8 mouse cellular contexts compared by ENCODE assay signal in genomic region chr11:83853221-83853792, GRCm38 (mm10). TPM values are rescaled to one million over a fixed set of nuclear protein-coding genes. Genes with fewer than 3 reads are reported as not detected.
A peak's percentile ranks its signal among the peaks of the same experiment; 100 is the strongest.
DNase-seq lines count a peak whose midpoint lies in the region; ATAC-seq lines count a peak whose summit lies in the region.

No protein-coding gene starts in this region.

- peaks cover 100% of the 10 kb centered on the region for H3K27me3 ChIP-seq in forebrain, embryonic 10.5 days (ENCODE audit: poor library complexity, severe bottlenecking)
- H3K27me3 ChIP-seq in forebrain, embryonic 14.5 days (replicated peaks; ENCODE audit: control insufficient read depth, insufficient read depth, low read length) = peaks cover 75% of the 10 kb centered on the region
- peaks cover 82% of the 10 kb centered on the region for H3K27me3 ChIP-seq in liver, embryonic 11.5 days (replicated peaks; ENCODE audit: control insufficient read depth, insufficient read depth, low read length)

- DNase-seq in forebrain, embryonic 10.5 days (ENCODE audit: extremely low spot score, low spot score) = peak; percentile 49
- no peak for DNase-seq in forebrain, embryonic 14.5 days (ENCODE audit: low spot score)
- peak; percentile 14 to 60 for DNase-seq in urinary bladder, adult 18-20 months (ENCODE audit: low spot score in 2 of 2)
- DNase-seq in urinary bladder, postnatal 10 days (ENCODE audit: low spot score) = no peak
- peak; percentile 55 for DNase-seq in liver, embryonic 11.5 days (ENCODE audit: low spot score)
- no peak for DNase-seq in frontal cortex, postnatal 10 days (ENCODE audit: low spot score in 2 of 2)
- DNase-seq in MN1 (ENCODE audit: low spot score) = no peak
- DNase-seq in layer of hippocampus, postnatal 10 days (ENCODE audit: low spot score in 2 of 2) = no peak

- H3K4me2 ChIP-seq in forebrain, embryonic 14.5 days (ENCODE audit: low read length) = no peak overlapping the region
- H3K4me2 ChIP-seq in liver, embryonic 11.5 days = peak overlapping the region; percentile 56

- H3K4me1 ChIP-seq in forebrain, embryonic 10.5 days = peaks cover 42% of the 10 kb centered on the region
- no peaks in the 10 kb centered on the region for H3K4me1 ChIP-seq in forebrain, embryonic 14.5 days (ENCODE audit: control insufficient read depth, insufficient read depth, low read length)
- H3K4me1 ChIP-seq in liver, embryonic 11.5 days (replicated peaks; ENCODE audit: control insufficient read depth, insufficient read depth, low read length) = no peaks in the 10 kb centered on the region

- H3K4me3 ChIP-seq in forebrain, embryonic 10.5 days = peak overlapping the region; percentile 33
- H3K4me3 ChIP-seq in forebrain, embryonic 14.5 days (ENCODE audit: low read depth, low read length) = no peak overlapping the region
- H3K4me3 ChIP-seq in liver, embryonic 11.5 days (ENCODE audit: low read depth, low read length) = peak overlapping the region; percentile 34

- H3K27ac ChIP-seq in forebrain, embryonic 10.5 days = no peak overlapping the region
- no peak overlapping the region for H3K27ac ChIP-seq in forebrain, embryonic 14.5 days (ENCODE audit: low read depth, low read length)
- H3K27ac ChIP-seq in liver, embryonic 11.5 days (ENCODE audit: low read depth, low read length) = peak overlapping the region; percentile 32; the same call in 1 of the 2 replicates

- no peak for ATAC-seq in forebrain, embryonic 14.5 days
- no peak for ATAC-seq in liver, embryonic 11.5 days (replicated peaks; ENCODE audit: low FRiP score)

- no peaks in the 10 kb centered on the region for H3K9me3 ChIP-seq in forebrain, embryonic 10.5 days
- H3K9me3 ChIP-seq in forebrain, embryonic 14.5 days (replicated peaks; ENCODE audit: control insufficient read depth, low read length) = no peaks in the 10 kb centered on the region
- no peaks in the 10 kb centered on the region for H3K9me3 ChIP-seq in liver, embryonic 11.5 days (ENCODE audit: control insufficient read depth, low read length)

- H3K9ac ChIP-seq in forebrain, embryonic 14.5 days (ENCODE audit: low read length) = no peak overlapping the region
- peak overlapping the region; percentile 22; the same call in 1 of the 2 replicates for H3K9ac ChIP-seq in liver, embryonic 11.5 days (ENCODE audit: low read depth, low read length)

- under 1% methylated on average over 33 of the region's 33 CpGs for WGBS in forebrain, embryonic 10.5 days
- WGBS in forebrain, embryonic 14.5 days = under 1% methylated on average over 33 of the region's 33 CpGs
- WGBS in liver, embryonic 11.5 days = 1% methylated on average over 33 of the region's 33 CpGs

- H3K36me3 ChIP-seq in forebrain, embryonic 10.5 days (replicated peaks) = no peaks in the 10 kb centered on the region
- no peaks in the 10 kb centered on the region for H3K36me3 ChIP-seq in forebrain, embryonic 14.5 days (ENCODE audit: control insufficient read depth, insufficient read depth, low read length)
- H3K36me3 ChIP-seq in liver, embryonic 11.5 days (ENCODE audit: control insufficient read depth, insufficient read depth, low read length) = no peaks in the 10 kb centered on the region

RNA-seq across cellular contexts. Expression of gene Hnf1b, which starts 3.4 kb away (rescaled TPM):
- not detected in 2 replicates for polyA plus RNA-seq in forebrain, embryonic 10.5 days (2016; fragmentation: Nextera tagmentation; extraction: Ambion mirVana)
- 0.09 and 0.14 TPM in 2 replicates for polyA plus RNA-seq in forebrain, embryonic 14.5 days (2014; fragmentation: Nextera tagmentation; extraction: Ambion mirVana)
- 4.5 and 5.0 TPM in 2 replicates for polyA plus RNA-seq in liver, embryonic 11.5 days (2014; fragmentation: Nextera tagmentation; extraction: Ambion mirVana)
- under 1 TPM in 1 of 2 experiments, not detected in 1; 0.21 TPM for total RNA-seq in layer of hippocampus, postnatal 10 days (2021)

Comparison
In these comparisons a context has a peak if more than half of its experiments do, and no peak if none do; other contexts are left out.
1. DNase-seq: peak in forebrain, embryonic 10.5 days (single experiment), urinary bladder, adult 18-20 months (2 of 2) and liver, embryonic 11.5 days (single experiment); none in forebrain, embryonic 14.5 days (single experiment), urinary bladder, postnatal 10 days (single experiment), frontal cortex, postnatal 10 days (0 of 2), MN1 (single experiment) and layer of hippocampus, postnatal 10 days (0 of 2).